ENCODE assay signal across 8 mouse cellular contexts in the genomic region with DNA sequence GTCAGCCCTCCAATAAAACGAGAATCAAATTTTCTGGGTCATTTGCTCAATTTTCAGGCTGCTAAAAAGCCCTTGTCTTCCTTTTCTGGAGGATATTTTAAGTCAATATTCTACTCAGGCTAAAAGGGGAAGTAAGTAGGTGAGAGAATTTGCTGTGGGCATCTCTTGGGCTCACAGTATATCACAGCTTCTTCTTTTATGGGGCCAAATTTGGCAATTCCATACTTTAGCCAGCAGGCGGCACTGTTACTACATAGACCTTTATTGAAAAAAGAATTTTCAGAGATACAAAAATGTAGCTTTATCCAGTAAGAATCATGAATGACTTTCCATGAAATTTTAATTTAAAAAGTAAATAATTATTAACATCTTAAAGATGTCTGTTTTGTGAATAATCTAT. TPM values are rescaled to one million over a fixed set of nuclear protein-coding genes. Genes with fewer than 3 reads are reported as not detected.
DNase-seq lines count a peak whose midpoint lies in the region; ATAC-seq lines count a peak whose summit lies in the region.
"Had no signal": no experiment of that assay in that cellular context is flagged by ENCODE, and none has a peak within 500 bp of the region (broad histone marks: within the 10 kb centered on the region; RNA-seq: fewer than 3 reads in every experiment).

No protein-coding gene starts in this region.

- DNase-seq in kidney, postnatal 4 days: peak; percentile 2 to 6
- no peak for DNase-seq in kidney, adult 11 months
- peak; percentile 4 for DNase-seq in urinary bladder, postnatal 25 days (ENCODE audit: low spot score)
- DNase-seq in urinary bladder, adult 2 months (ENCODE audit: low spot score): no peak
- DNase-seq in cerebellum, postnatal 14 days: peak; percentile 53 to 61
- DNase-seq in ovary, postnatal 14 days (ENCODE audit: low spot score): no peak

- no peak overlapping the region for H3K4me2 ChIP-seq in hindbrain, embryonic 16.5 days (ENCODE audit: low read length)

- H3K4me1 ChIP-seq in hindbrain, embryonic 16.5 days (ENCODE audit: control insufficient read depth, insufficient read depth, low read depth, low read length): no peaks in the 10 kb centered on the region

- 47% methylated on average over 2 of the region's 2 CpGs for WGBS in hindbrain, embryonic 16.5 days

- H3K9ac ChIP-seq in hindbrain, embryonic 16.5 days (ENCODE audit: low read depth, low read length): no peak overlapping the region

- no peaks in the 10 kb centered on the region for H3K36me3 ChIP-seq in hindbrain, embryonic 16.5 days (ENCODE audit: control insufficient read depth, insufficient read depth, low read length)

- no peak overlapping the region for H3K4me3 ChIP-seq in hindbrain, embryonic 16.5 days (ENCODE audit: low read length)

- no peak overlapping the region for H3K27ac ChIP-seq in hindbrain, embryonic 16.5 days (ENCODE audit: low read depth, low read length)

- no peaks in the 10 kb centered on the region for H3K27me3 ChIP-seq in hindbrain, embryonic 16.5 days (replicated peaks; ENCODE audit: control insufficient read depth, insufficient read depth, low read length)

- no peak for ATAC-seq in hindbrain, embryonic 16.5 days

- no peaks in the 10 kb centered on the region for H3K9me3 ChIP-seq in hindbrain, embryonic 16.5 days (ENCODE audit: control insufficient read depth, low read length)

RNA-seq across cellular contexts. Expression of a gene that starts 18.8 kb away (rescaled TPM):
- not detected in 2 replicates for polyA plus RNA-seq in urinary bladder, adult 2 months (2012; rRNA removed)
- polyA plus RNA-seq in hindbrain, embryonic 16.5 days (2015; fragmentation: Nextera tagmentation; extraction: Ambion mirVana): not detected in 2 replicates
- polyA plus RNA-seq: testis, adult 2 months had no signal

Comparison
In these comparisons a context has a peak if more than half of its experiments do, and no peak if none do; other contexts are left out.
1. DNase-seq: peak in kidney, postnatal 4 days (2 of 2), urinary bladder, postnatal 25 days (single experiment) and cerebellum, postnatal 14 days (2 of 2); none in kidney, adult 11 months (single experiment), urinary bladder, adult 2 months (single experiment) and ovary, postnatal 14 days (single experiment).